ENCODE assay signal across 13 mouse cellular contexts in genomic region chr5:73359134-73359751, GRCm38 (mm10). TPM values are rescaled to one million over a fixed set of nuclear protein-coding genes. Genes with fewer than 3 reads are reported as not detected.
DNase-seq lines count a peak whose midpoint lies in the region; ATAC-seq lines count a peak whose summit lies in the region.
"Had no signal": no experiment of that assay in that cellular context is flagged by ENCODE, and none has a peak within 500 bp of the region (broad histone marks: within the 10 kb centered on the region; RNA-seq: fewer than 3 reads in every experiment).

No protein-coding gene starts in this region.

- no peak overlapping the region for H3K9ac ChIP-seq in liver, embryonic 11.5 days (ENCODE audit: low read depth, low read length)
- H3K9ac ChIP-seq in heart, embryonic 11.5 days (ENCODE audit: low read depth, low read length), result no peak overlapping the region
- H3K9ac ChIP-seq in hindbrain, embryonic 15.5 days, result no peak overlapping the region
- H3K9ac ChIP-seq in neural tube, embryonic 15.5 days (replicated peaks), result no peak overlapping the region

- no peak overlapping the region for H3K27ac ChIP-seq in liver, embryonic 11.5 days (ENCODE audit: low read depth, low read length)
- no peak overlapping the region for H3K27ac ChIP-seq in heart, embryonic 11.5 days (ENCODE audit: low read depth, low read length)
- no peak overlapping the region for H3K27ac ChIP-seq in hindbrain, embryonic 15.5 days (replicated peaks)
- H3K27ac ChIP-seq in neural tube, embryonic 15.5 days (replicated peaks), result no peak overlapping the region

- ATAC-seq in liver, embryonic 11.5 days (replicated peaks; ENCODE audit: low FRiP score), result no peak
- ATAC-seq in heart, embryonic 11.5 days (replicated peaks; ENCODE audit: insufficient number of reproducible peaks, low FRiP score, low TSS enrichment), result no peak
- no peak for ATAC-seq in hindbrain, embryonic 15.5 days (ENCODE audit: low FRiP score, low read depth)
- ATAC-seq in neural tube, embryonic 15.5 days (ENCODE audit: low FRiP score), result no peak
- ATAC-seq in CD4-positive, CD25-positive, alpha-beta regulatory T cell, adult 4 months, result no peak

- peak overlapping the region; percentile 19 for H3K4me2 ChIP-seq in liver, embryonic 11.5 days
- H3K4me2 ChIP-seq in heart, embryonic 11.5 days, result peak overlapping the region; percentile 59
- H3K4me2 ChIP-seq in hindbrain, embryonic 15.5 days, result peak overlapping the region; percentile 45
- peak overlapping the region; percentile 40; the same call in 1 of the 2 replicates for H3K4me2 ChIP-seq in neural tube, embryonic 15.5 days

- no peaks in the 10 kb centered on the region for H3K27me3 ChIP-seq in liver, embryonic 11.5 days (replicated peaks; ENCODE audit: control insufficient read depth, insufficient read depth, low read length)
- H3K27me3 ChIP-seq in heart, embryonic 11.5 days (ENCODE audit: control insufficient read depth, insufficient read depth, low read length), result no peaks in the 10 kb centered on the region
- no peaks in the 10 kb centered on the region for H3K27me3 ChIP-seq in hindbrain, embryonic 15.5 days
- no peaks in the 10 kb centered on the region for H3K27me3 ChIP-seq in neural tube, embryonic 15.5 days (replicated peaks)

- no peak for DNase-seq in liver, embryonic 11.5 days (ENCODE audit: low spot score)
- DNase-seq in liver, result no peak
- no peak for DNase-seq in gastrocnemius, postnatal 10 days
- DNase-seq in testis, postnatal 10 days (ENCODE audit: low spot score), result no peak
- DNase-seq: cerebellum, adult 11 months; kidney, adult 8-10 months; lung, postnatal 36 days had no signal

- H3K4me1 ChIP-seq in liver, embryonic 11.5 days (replicated peaks; ENCODE audit: control insufficient read depth, insufficient read depth, low read length), result peaks cover 25% of the 10 kb centered on the region
- H3K4me1 ChIP-seq in heart, embryonic 11.5 days (ENCODE audit: control insufficient read depth, insufficient read depth, low read length), result peaks cover 10% of the 10 kb centered on the region
- peaks cover 5% of the 10 kb centered on the region for H3K4me1 ChIP-seq in hindbrain, embryonic 15.5 days (replicated peaks)
- H3K4me1 ChIP-seq in neural tube, embryonic 15.5 days, result peaks cover 13% of the 10 kb centered on the region

- H3K36me3 ChIP-seq in liver, embryonic 11.5 days (ENCODE audit: control insufficient read depth, insufficient read depth, low read length), result no peaks in the 10 kb centered on the region
- no peaks in the 10 kb centered on the region for H3K36me3 ChIP-seq in heart, embryonic 11.5 days (ENCODE audit: control insufficient read depth, insufficient read depth, low read length)
- H3K36me3 ChIP-seq in hindbrain, embryonic 15.5 days, result no peaks in the 10 kb centered on the region
- H3K36me3 ChIP-seq in neural tube, embryonic 15.5 days, result no peaks in the 10 kb centered on the region
- H3K36me3 ChIP-seq: G1E had no signal

- no peaks in the 10 kb centered on the region for H3K9me3 ChIP-seq in liver, embryonic 11.5 days (ENCODE audit: control insufficient read depth, low read length)
- no peaks in the 10 kb centered on the region for H3K9me3 ChIP-seq in heart, embryonic 11.5 days (replicated peaks; ENCODE audit: control insufficient read depth, low read length)
- no peaks in the 10 kb centered on the region for H3K9me3 ChIP-seq in hindbrain, embryonic 15.5 days
- H3K9me3 ChIP-seq in neural tube, embryonic 15.5 days (replicated peaks), result no peaks in the 10 kb centered on the region
- H3K9me3 ChIP-seq: G1E had no signal

- 75% methylated on average over 6 of the region's 6 CpGs for WGBS in liver, embryonic 11.5 days
- 54% methylated on average over 6 of the region's 6 CpGs for WGBS in heart, embryonic 11.5 days (ENCODE audit: insufficient replicate concordance)
- WGBS in hindbrain, embryonic 15.5 days, result 82% methylated on average over 6 of the region's 6 CpGs
- WGBS in neural tube, embryonic 15.5 days, result 79% methylated on average over 6 of the region's 6 CpGs

- no peak overlapping the region for H3K4me3 ChIP-seq in liver, embryonic 11.5 days (ENCODE audit: low read depth, low read length)
- peak overlapping the region; percentile 30 for H3K4me3 ChIP-seq in heart, embryonic 11.5 days (ENCODE audit: low read depth, low read length)
- no peak overlapping the region for H3K4me3 ChIP-seq in hindbrain, embryonic 15.5 days
- no peak overlapping the region for H3K4me3 ChIP-seq in neural tube, embryonic 15.5 days (replicated peaks)

RNA-seq across cellular contexts. Expression of gene Ociad2, which starts 18.4 kb away (rescaled TPM):
- 5.1 and 7.0 TPM in 2 replicates for polyA plus RNA-seq in liver, embryonic 11.5 days (2014; fragmentation: Nextera tagmentation; extraction: Ambion mirVana)
- 21.6 and 22.5 TPM in 2 replicates for polyA plus RNA-seq in heart, embryonic 11.5 days (2014; fragmentation: Nextera tagmentation; extraction: Ambion mirVana)
- polyA plus RNA-seq in hindbrain, embryonic 15.5 days (2015; fragmentation: Nextera tagmentation; extraction: Ambion mirVana), result 21.8 and 23.9 TPM in 2 replicates
- 25.4 and 35.8 TPM in 2 replicates for polyA plus RNA-seq in neural tube, embryonic 15.5 days (2015; fragmentation: Nextera tagmentation; extraction: Ambion mirVana)
- 10 to 100 TPM; 33.0 to 36.0 TPM for total RNA-seq in gastrocnemius, postnatal 10 days (2021)
- under 1 TPM; 0.80 to 0.96 TPM for polyA plus RNA-seq in CD4-positive, CD25-positive, alpha-beta regulatory T cell, adult 4 months (2017; shearing (Covaris generic))
- polyA plus RNA-seq: G1E had no signal

RNA-seq across cellular contexts. Expression of gene Cwh43, which starts 46.6 kb away (rescaled TPM):
- polyA plus RNA-seq in liver, embryonic 11.5 days (2014; fragmentation: Nextera tagmentation; extraction: Ambion mirVana), result not detected in 2 replicates
- polyA plus RNA-seq in heart, embryonic 11.5 days (2014; fragmentation: Nextera tagmentation; extraction: Ambion mirVana), result not detected in 2 replicates
- 0.29 and 0.39 TPM in 2 replicates for polyA plus RNA-seq in hindbrain, embryonic 15.5 days (2015; fragmentation: Nextera tagmentation; extraction: Ambion mirVana)
- 0.45 and 0.56 TPM in 2 replicates for polyA plus RNA-seq in neural tube, embryonic 15.5 days (2015; fragmentation: Nextera tagmentation; extraction: Ambion mirVana)
- total RNA-seq in gastrocnemius, postnatal 10 days (2021), result not detected
- not detected for polyA plus RNA-seq in CD4-positive, CD25-positive, alpha-beta regulatory T cell, adult 4 months (2017; shearing (Covaris generic))
- total RNA-seq: G1E; gastrocnemius, adult 8-10 months had no signal
- polyA plus RNA-seq: G1E had no signal
